16 mouse cellular contexts compared by ENCODE assay signal in the genomic region with DNA sequence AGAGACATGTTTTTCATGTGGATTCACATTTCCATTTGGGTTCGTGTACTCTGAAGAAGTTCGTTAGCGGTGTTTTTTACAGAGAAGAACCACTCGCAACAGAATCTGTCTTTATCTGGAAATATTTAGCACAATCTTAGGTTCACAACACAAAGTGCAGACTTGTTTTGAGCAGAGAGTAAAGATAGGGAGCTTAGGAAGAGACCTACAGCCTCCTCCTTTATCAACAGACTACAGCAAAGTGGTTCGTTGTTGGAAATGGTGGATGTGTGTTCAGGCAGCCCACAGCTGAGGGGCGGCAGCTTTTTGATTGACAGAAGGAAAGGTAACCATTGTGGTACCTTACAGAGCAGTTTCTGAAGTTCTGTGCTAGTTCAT.
"Had no signal": no experiment of that assay in that cellular context is flagged by ENCODE, and none has a peak within 500 bp of the region (broad histone marks: within the 10 kb centered on the region; RNA-seq: fewer than 3 reads in every experiment).

No protein-coding gene starts in this region.

- H3K27ac ChIP-seq: layer of hippocampus, adult 2 months; limb, embryonic 10.5 days; midbrain, embryonic 12.5 days; neural tube, embryonic 13.5 days; stomach, embryonic 15.5 days had no signal

- H3K9ac ChIP-seq: midbrain, embryonic 12.5 days; neural tube, embryonic 13.5 days; stomach, embryonic 15.5 days had no signal

- ATAC-seq: lung, postnatal 0 days; midbrain, embryonic 16.5 days had no signal

- H3K36me3 ChIP-seq: limb, embryonic 10.5 days; midbrain, embryonic 12.5 days; neural tube, embryonic 13.5 days; stomach, embryonic 15.5 days had no signal

- H3K27me3 ChIP-seq: megakaryocyte, embryonic 14.5 days; midbrain, embryonic 12.5 days; neural tube, embryonic 13.5 days; stomach, embryonic 15.5 days had no signal

- DNase-seq: kidney, adult 18-20 months; kidney, postnatal 10 days; kidney, postnatal 4 days; lung, adult 2 months; lung, postnatal 36 days; right cerebral cortex, postnatal 14 days; thymus, adult 18-20 months; thymus, postnatal 14 days had no signal

- H3K9me3 ChIP-seq: limb, embryonic 10.5 days; midbrain, embryonic 12.5 days; neural tube, embryonic 13.5 days; stomach, embryonic 15.5 days had no signal

- H3K4me2 ChIP-seq: midbrain, embryonic 12.5 days; neural tube, embryonic 13.5 days; stomach, embryonic 15.5 days had no signal

- H3K4me3 ChIP-seq: layer of hippocampus, adult 2 months; limb, embryonic 10.5 days; megakaryocyte, embryonic 14.5 days; midbrain, embryonic 12.5 days; neural tube, embryonic 13.5 days; stomach, embryonic 15.5 days had no signal
